Mouse (Mus musculus): Measurements from ENCODE around the gene Zc2hc1b. TPM values are rescaled to one million over a fixed set of nuclear protein-coding genes. Genes with fewer than 3 reads are reported as not detected.

The Zc2hc1b gene
- polyA plus RNA-seq, 1 experiment from 2014 or later, result not detected

GRCm38 (mm10) chr10:13127335-13127734 is 50.5 kb downstream of the Zc2hc1b start:
- ATAC-seq, result no peak

DNA sequence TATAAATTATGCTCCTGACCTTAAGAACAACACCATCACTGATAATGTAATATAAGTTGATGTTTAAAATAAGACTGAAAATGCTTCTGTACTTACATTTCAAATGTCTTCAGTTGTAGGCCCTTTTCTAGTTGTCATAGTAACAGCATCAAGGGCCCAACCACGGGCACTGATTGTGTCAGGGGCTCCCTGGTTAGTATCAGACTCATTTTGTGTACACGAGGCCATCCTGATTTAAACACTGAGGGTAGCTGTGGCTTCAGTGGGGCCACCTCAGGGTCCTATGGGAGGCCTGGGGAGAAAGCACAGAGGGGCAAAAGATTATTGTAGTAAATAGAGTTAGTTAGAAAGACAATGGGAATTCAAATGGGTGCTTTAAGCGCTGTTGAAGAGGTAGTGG is 52.0 kb downstream of the Zc2hc1b start:
- no peak overlapping the region for H3K27ac ChIP-seq (ENCODE audit: low read length)
- no peaks in the 10 kb centered on the region for H3K27me3 ChIP-seq (replicated peaks; ENCODE audit: control insufficient read depth, insufficient read depth, low read length)
- H3K9me3 ChIP-seq (ENCODE audit: control insufficient read depth, low read length), result no peaks in the 10 kb centered on the region
- no peak overlapping the region for H3K4me3 ChIP-seq (replicated peaks; ENCODE audit: low read length)
- no peak overlapping the region for H3K9ac ChIP-seq (replicated peaks; ENCODE audit: low read depth, low read length)
- H3K4me1 ChIP-seq (replicated peaks; ENCODE audit: control insufficient read depth, insufficient read depth, low read length), result peaks cover 2% of the 10 kb centered on the region; the same call in 1 of the 2 replicates
- 61% methylated on average over 3 of the region's 3 CpGs for WGBS
- no peak overlapping the region for H3K4me2 ChIP-seq (ENCODE audit: low read length)
- peaks cover 4% of the 10 kb centered on the region; the same call in 1 of the 2 replicates for H3K36me3 ChIP-seq (ENCODE audit: control insufficient read depth, insufficient read depth)
- no peak for ATAC-seq

More at GRCm38 (mm10) chr10:13127335-13127734, 50.5 kb downstream of the Zc2hc1b start:
- Histone ChIP-seq H3K9me3 (ENCODE audit: control insufficient read depth, low read length) (no peaks in the 10 kb centered on the region), H3K4me1 (replicated peaks; ENCODE audit: control insufficient read depth, insufficient read depth, low read length) (peaks cover 2% of the 10 kb centered on the region; the same call in 1 of the 2 replicates), H3K36me3 (ENCODE audit: control insufficient read depth, insufficient read depth) (peaks cover 4% of the 10 kb centered on the region; the same call in 1 of the 2 replicates), H3K27me3 (replicated peaks; ENCODE audit: control insufficient read depth, insufficient read depth, low read length) (no peaks in the 10 kb centered on the region), H3K27ac (ENCODE audit: low read length) (no peak overlapping the region), H3K9ac (replicated peaks; ENCODE audit: low read depth, low read length) (no peak overlapping the region), H3K4me2 (ENCODE audit: low read length) (no peak overlapping the region), H3K4me3 (replicated peaks; ENCODE audit: low read length) (no peak overlapping the region)
- WGBS, result 73% methylated on average over 13 of the region's 13 CpGs

DNA sequence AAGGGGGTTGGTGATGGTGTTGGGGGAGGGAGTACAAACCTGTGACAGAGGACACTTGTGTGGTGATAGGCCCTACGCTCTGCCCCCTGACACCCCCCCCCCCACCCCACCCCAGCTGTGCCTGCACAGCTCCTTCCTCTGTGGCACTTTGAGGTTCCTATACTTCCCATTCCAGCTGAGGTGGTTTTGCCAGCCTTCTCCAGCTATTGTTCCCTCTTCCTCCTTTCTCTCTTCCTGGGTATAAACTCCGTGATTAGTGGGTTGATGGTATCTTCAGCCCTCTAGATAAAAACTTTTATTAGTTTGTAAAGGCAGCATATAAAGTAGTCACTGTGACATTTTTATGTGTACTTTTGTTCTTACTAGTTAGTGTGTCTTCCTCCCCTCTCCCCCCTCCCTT is 58.5 kb downstream of the Zc2hc1b start:
- Histone ChIP-seq H3K4me3 (replicated peaks; ENCODE audit: low read length) (no peak overlapping the region), H3K4me2 (ENCODE audit: low read length) (no peak overlapping the region), H3K4me1 (replicated peaks; ENCODE audit: control insufficient read depth, insufficient read depth, low read length) (peaks cover 32% of the 10 kb centered on the region), H3K9ac (replicated peaks; ENCODE audit: low read depth, low read length) (no peak overlapping the region), H3K27me3 (replicated peaks; ENCODE audit: control insufficient read depth, insufficient read depth, low read length) (no peaks in the 10 kb centered on the region), H3K27ac (ENCODE audit: low read length) (no peak overlapping the region), H3K36me3 (ENCODE audit: control insufficient read depth, insufficient read depth) (no peaks in the 10 kb centered on the region), H3K9me3 (ENCODE audit: control insufficient read depth, low read length) (no peaks in the 10 kb centered on the region)
- WGBS, result 56% methylated on average over 2 of the region's 2 CpGs
- ATAC-seq, result no peak

GRCm38 (mm10) chr10:13118770-13119102 is 59.1 kb downstream of the Zc2hc1b start:
- Histone ChIP-seq H3K9me3 (ENCODE audit: control insufficient read depth, low read length) (no peaks in the 10 kb centered on the region), H3K4me3 (replicated peaks; ENCODE audit: low read length) (no peak overlapping the region), H3K4me2 (ENCODE audit: low read length) (no peak overlapping the region), H3K4me1 (replicated peaks; ENCODE audit: control insufficient read depth, insufficient read depth, low read length) (peaks cover 33% of the 10 kb centered on the region), H3K27ac (ENCODE audit: low read length) (no peak overlapping the region), H3K36me3 (ENCODE audit: control insufficient read depth, insufficient read depth) (no peaks in the 10 kb centered on the region), H3K9ac (replicated peaks; ENCODE audit: low read depth, low read length) (no peak overlapping the region), H3K27me3 (replicated peaks; ENCODE audit: control insufficient read depth, insufficient read depth, low read length) (no peaks in the 10 kb centered on the region)
- WGBS, result 26% methylated on average over 5 of the region's 5 CpGs
- ATAC-seq, result no peak

DNA sequence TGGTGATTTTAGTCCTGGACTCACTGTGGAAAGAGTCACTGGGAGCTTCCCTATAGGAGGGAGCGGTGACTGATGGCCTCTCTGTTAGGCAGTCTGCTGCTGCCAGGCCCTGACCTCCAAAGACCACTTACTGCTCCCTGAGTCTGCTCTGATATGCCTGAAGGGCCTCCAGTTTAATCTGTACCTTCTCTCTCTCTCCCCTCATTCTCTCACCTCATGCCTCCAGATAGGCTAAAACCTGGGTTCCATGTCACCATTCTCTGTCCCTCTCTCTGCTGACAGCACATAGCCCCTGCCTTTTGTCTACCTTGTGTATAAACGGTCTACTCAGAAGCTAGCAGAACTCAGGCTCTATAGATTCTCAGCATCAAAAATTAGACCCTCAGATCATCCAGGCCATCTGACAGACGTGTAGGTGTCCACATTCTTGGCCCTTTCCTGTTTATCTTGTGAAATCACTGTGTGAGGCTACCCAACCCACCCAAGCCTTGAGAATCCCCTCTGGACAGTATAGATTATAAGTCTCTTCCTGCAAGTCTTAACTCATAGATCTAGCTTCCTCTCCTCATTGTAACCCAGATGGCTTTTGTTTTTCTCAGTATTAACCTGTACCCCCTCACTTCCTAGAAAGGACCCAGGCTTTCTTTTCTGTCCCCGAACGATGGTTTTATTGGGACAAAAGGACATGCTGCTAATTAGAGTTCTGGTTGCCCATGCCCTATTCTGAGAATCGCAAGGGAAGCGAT is 59.6 kb downstream of the Zc2hc1b start:
- no peak for ATAC-seq
- H3K4me1 ChIP-seq (replicated peaks; ENCODE audit: control insufficient read depth, insufficient read depth, low read length), result peaks cover 33% of the 10 kb centered on the region
- no peaks in the 10 kb centered on the region for H3K36me3 ChIP-seq (ENCODE audit: control insufficient read depth, insufficient read depth)
- WGBS, result 22% methylated on average over 7 of the region's 7 CpGs
- no peak overlapping the region for H3K4me2 ChIP-seq (ENCODE audit: low read length)
- no peak overlapping the region for H3K9ac ChIP-seq (replicated peaks; ENCODE audit: low read depth, low read length)
- no peaks in the 10 kb centered on the region for H3K27me3 ChIP-seq (replicated peaks; ENCODE audit: control insufficient read depth, insufficient read depth, low read length)
- no peak overlapping the region for H3K27ac ChIP-seq (ENCODE audit: low read length)
- no peak overlapping the region for H3K4me3 ChIP-seq (replicated peaks; ENCODE audit: low read length)
- no peaks in the 10 kb centered on the region for H3K9me3 ChIP-seq (ENCODE audit: control insufficient read depth, low read length)

DNA sequence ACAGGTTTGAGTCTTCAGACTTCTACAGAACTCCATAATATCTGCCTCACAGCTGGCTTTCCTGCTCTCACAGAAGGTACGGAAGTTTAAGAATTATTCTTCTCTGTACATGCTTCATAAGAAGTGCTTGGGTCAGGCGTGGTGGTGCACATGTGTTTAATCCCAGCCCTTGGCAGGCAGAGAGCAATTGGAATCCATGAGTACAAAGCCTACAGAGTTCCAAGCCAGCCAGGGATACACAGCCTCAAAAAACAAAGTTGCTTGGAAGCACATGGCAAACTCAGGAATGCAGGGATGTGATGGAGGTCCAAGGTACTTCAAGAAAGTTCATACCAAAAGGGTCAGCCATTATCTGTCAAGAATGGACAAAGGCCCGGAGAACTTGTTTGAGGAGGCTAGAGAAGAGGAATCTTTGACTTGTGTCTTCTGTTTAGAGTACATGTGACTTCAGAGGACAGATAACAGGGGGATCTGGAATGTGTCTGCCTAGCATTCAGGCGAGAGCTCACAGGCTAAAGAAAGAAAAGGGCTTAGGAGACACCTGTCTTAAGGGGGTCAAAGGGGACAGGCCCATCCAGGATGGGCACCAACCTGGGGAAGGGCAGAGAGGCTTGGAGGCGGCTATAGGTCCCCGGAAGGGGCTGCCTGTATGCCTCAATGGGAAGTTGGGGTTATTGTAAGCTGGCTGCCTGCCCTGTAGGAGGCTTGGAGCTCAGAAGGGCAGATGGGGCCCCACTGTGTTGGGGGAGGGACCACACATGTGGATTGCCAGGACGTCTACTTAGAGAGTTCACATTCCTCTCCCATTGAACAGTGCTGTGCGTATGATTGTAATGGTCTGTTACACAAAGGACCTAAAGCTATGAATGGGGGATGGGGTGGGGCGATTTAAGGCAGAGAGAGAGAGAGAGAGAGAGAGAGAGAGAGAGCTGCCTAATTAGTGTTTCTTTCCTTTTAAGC is 60.8 kb downstream of the Zc2hc1b start:
- no peaks in the 10 kb centered on the region for H3K9me3 ChIP-seq (ENCODE audit: control insufficient read depth, low read length)

GRCm38 (mm10) chr10:13115030-13115429 is 62.8 kb downstream of the Zc2hc1b start:
- WGBS, result 9% methylated on average over 4 of the region's 4 CpGs
- Histone ChIP-seq H3K27me3 (replicated peaks; ENCODE audit: control insufficient read depth, insufficient read depth, low read length) (no peaks in the 10 kb centered on the region), H3K4me1 (replicated peaks; ENCODE audit: control insufficient read depth, insufficient read depth, low read length) (peaks cover 38% of the 10 kb centered on the region), H3K4me2 (ENCODE audit: low read length) (no peak overlapping the region), H3K27ac (ENCODE audit: low read length) (no peak overlapping the region), H3K9ac (replicated peaks; ENCODE audit: low read depth, low read length) (no peak overlapping the region), H3K36me3 (ENCODE audit: control insufficient read depth, insufficient read depth) (no peaks in the 10 kb centered on the region), H3K9me3 (ENCODE audit: control insufficient read depth, low read length) (no peaks in the 10 kb centered on the region), H3K4me3 (replicated peaks; ENCODE audit: low read length) (no peak overlapping the region)
- peak; percentile 54; the same call in 1 of the 2 replicates for ATAC-seq

More for the DNA sequence above, 60.8 kb downstream of the Zc2hc1b start:
- ATAC-seq, result peak; percentile 82
- H3K27ac ChIP-seq (ENCODE audit: low read length), result no peak overlapping the region; the same call in 1 of the 2 replicates
- H3K36me3 ChIP-seq (ENCODE audit: control insufficient read depth, insufficient read depth), result no peaks in the 10 kb centered on the region
- 15% methylated on average over 9 of the region's 9 CpGs for WGBS
- H3K4me3 ChIP-seq (replicated peaks; ENCODE audit: low read length), result no peak overlapping the region
- peaks cover 33% of the 10 kb centered on the region for H3K4me1 ChIP-seq (replicated peaks; ENCODE audit: control insufficient read depth, insufficient read depth, low read length)
- no peak overlapping the region for H3K4me2 ChIP-seq (ENCODE audit: low read length)
- H3K27me3 ChIP-seq (replicated peaks; ENCODE audit: control insufficient read depth, insufficient read depth, low read length), result no peaks in the 10 kb centered on the region
- no peak overlapping the region for H3K9ac ChIP-seq (replicated peaks; ENCODE audit: low read depth, low read length)

DNA sequence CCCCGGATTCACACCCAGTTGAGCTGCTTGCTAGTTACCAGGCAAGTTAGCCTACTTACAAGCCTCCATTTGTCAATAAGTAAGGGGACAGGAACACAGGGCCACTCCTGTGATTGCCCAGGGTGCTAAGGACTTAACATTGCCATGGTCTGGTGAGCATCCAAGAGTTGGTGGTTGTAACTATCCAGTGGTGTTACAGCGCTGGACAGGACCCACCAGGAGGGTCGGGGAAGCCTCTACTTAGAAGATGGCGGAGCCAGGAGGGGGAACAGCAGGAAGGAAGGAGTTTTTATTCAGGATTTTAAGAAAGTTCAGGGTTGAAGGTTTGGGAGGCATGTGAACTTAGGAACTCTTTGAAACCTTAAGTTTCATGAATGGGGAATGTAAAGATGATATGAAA is 64.2 kb downstream of the Zc2hc1b start:
- H3K36me3 ChIP-seq (ENCODE audit: control insufficient read depth, insufficient read depth), result no peaks in the 10 kb centered on the region
- WGBS, result 88% methylated on average over 4 of the region's 4 CpGs
- H3K4me3 ChIP-seq (replicated peaks; ENCODE audit: low read length), result no peak overlapping the region
- H3K9ac ChIP-seq (replicated peaks; ENCODE audit: low read depth, low read length), result no peak overlapping the region
- H3K4me1 ChIP-seq (replicated peaks; ENCODE audit: control insufficient read depth, insufficient read depth, low read length), result peaks cover 41% of the 10 kb centered on the region
- H3K27ac ChIP-seq (ENCODE audit: low read length), result no peak overlapping the region
- ATAC-seq, result no peak
- no peak overlapping the region for H3K4me2 ChIP-seq (ENCODE audit: low read length)
- H3K27me3 ChIP-seq (replicated peaks; ENCODE audit: control insufficient read depth, insufficient read depth, low read length), result no peaks in the 10 kb centered on the region
- H3K9me3 ChIP-seq (ENCODE audit: control insufficient read depth, low read length), result no peaks in the 10 kb centered on the region

- Histone ChIP-seq H3K4me3 (replicated peaks; ENCODE audit: low read length) (no peak overlapping the region), H3K9me3 (ENCODE audit: control insufficient read depth, low read length) (no peaks in the 10 kb centered on the region), H3K9ac (replicated peaks; ENCODE audit: low read depth, low read length) (no peak overlapping the region), H3K27ac (ENCODE audit: low read length) (no peak overlapping the region), H3K27me3 (replicated peaks; ENCODE audit: control insufficient read depth, insufficient read depth, low read length) (no peaks in the 10 kb centered on the region), H3K4me2 (ENCODE audit: low read length) (no peak overlapping the region), H3K4me1 (replicated peaks; ENCODE audit: control insufficient read depth, insufficient read depth, low read length) (peaks cover 35% of the 10 kb centered on the region), H3K36me3 (ENCODE audit: control insufficient read depth, insufficient read depth) (no peaks in the 10 kb centered on the region)
- ATAC-seq, result no peak
- 74% methylated on average over 3 of the region's 3 CpGs for WGBS
Observed at GRCm38 (mm10) chr10:13112849-13113248, 65.0 kb downstream of the Zc2hc1b start.

All from forebrain, embryonic 16.5 days (tissue).